Mouse (Mus musculus) myocyte (in vitro differentiated cells): ENCODE results near the gene Raf1.

Experiments used
- CEBPB ChIP-seq: IDR thresholded peaks from 2 replicates; pipeline ENCODE4 v1.6.1; 2011; ENCODE audit warnings: mild to moderate bottlenecking, moderate library complexity; ENCODE audit not compliant: poor library complexity, insufficient read depth, severe bottlenecking
- MAX ChIP-seq: IDR thresholded peaks from one replicate; pipeline ENCODE4 v1.6.1; 2011; ENCODE audit warnings: low read depth, mild to moderate bottlenecking, control low read depth
- MYOD1 ChIP-seq, 3 experiments: IDR thresholded peaks; one replicate each; pipeline ENCODE4 v1.6.1; 2011; ENCODE audit warnings: control low read depth in 2 of 3, low read depth in 2 of 3, mild to moderate bottlenecking in 2 of 3, moderate library complexity in 1 of 3; ENCODE audit not compliant: insufficient read length in 2 of 3, control insufficient read depth in 1 of 3
- MYOG ChIP-seq, 3 experiments: IDR thresholded peaks; one replicate each; pipeline ENCODE4 v1.6.1; 2011; ENCODE audit warnings: control low read depth in 2 of 3, low read depth in 2 of 3, mild to moderate bottlenecking in 2 of 3; ENCODE audit not compliant: insufficient read length in 2 of 3, control insufficient read depth in 1 of 3, insufficient read depth in 1 of 3
- POLR2A ChIP-seq: IDR thresholded peaks from one replicate; pipeline ENCODE4 v1.6.1; 2011; ENCODE audit warnings: low read depth, mild to moderate bottlenecking, control low read depth, moderate library complexity; ENCODE audit not compliant: insufficient read length
- POLR2AphosphoS2 ChIP-seq: IDR thresholded peaks from one replicate; pipeline ENCODE4 v1.6.1; 2011; ENCODE audit warnings: low read depth, control low read depth; ENCODE audit not compliant: insufficient read length
- REST ChIP-seq: IDR thresholded peaks from one replicate; pipeline ENCODE4 v1.6.1; 2011; ENCODE audit warnings: mild to moderate bottlenecking, control low read depth, moderate library complexity; ENCODE audit not compliant: insufficient read depth, insufficient read length
- SRF ChIP-seq: IDR thresholded peaks from one replicate; pipeline ENCODE4 v1.6.1; 2011; ENCODE audit warnings: low read depth; ENCODE audit not compliant: control insufficient read depth, insufficient read length
- TCF12 ChIP-seq: IDR thresholded peaks from one replicate; pipeline ENCODE4 v1.6.1; 2011; ENCODE audit warnings: mild to moderate bottlenecking, control low read depth; ENCODE audit not compliant: poor library complexity, insufficient read depth, severe bottlenecking
- TCF3 ChIP-seq: IDR thresholded peaks from one replicate; pipeline ENCODE4 v1.6.1; 2011; ENCODE audit warnings: low read depth, control low read depth; ENCODE audit not compliant: insufficient read length
- USF1 ChIP-seq: IDR thresholded peaks from one replicate; pipeline ENCODE4 v1.6.1; 2011; ENCODE audit warnings: low read depth, mild to moderate bottlenecking, control low read depth, moderate library complexity

- TF ChIP-seq POLR2A: no peak
- no peak for TF ChIP-seq USF1
- TF ChIP-seq TCF3: no peak
- no peak for TF ChIP-seq CEBPB
- no peak for TF ChIP-seq MAX
- no peak for TF ChIP-seq REST
- TF ChIP-seq SRF: no peak
- no peak for TF ChIP-seq TCF12
- no peak for TF ChIP-seq POLR2AphosphoS2
- TF ChIP-seq MYOD1 (IDR thresholded peaks at IDR 0.05; ENCODE audit: control insufficient read depth in 1 of 3, insufficient read length in 2 of 3, low read depth in 2 of 3): no peak
- no peak for TF ChIP-seq MYOG (IDR thresholded peaks at IDR 0.05; ENCODE audit: control insufficient read depth in 1 of 3, insufficient read depth in 1 of 3, insufficient read length in 2 of 3, low read depth in 2 of 3)
Measured at GRCm38 (mm10) chr6:115698699-115699098, 22.3 kb upstream of the Raf1 start.
